Mouse (Mus musculus): ENCODE data around the gene Yes1.
"Not testable (repeated sequence)": the region's sequence is repeated elsewhere in the genome, so short reads cannot be mapped to it uniquely, and the experiment has no call there.

The Yes1 gene

DNA sequence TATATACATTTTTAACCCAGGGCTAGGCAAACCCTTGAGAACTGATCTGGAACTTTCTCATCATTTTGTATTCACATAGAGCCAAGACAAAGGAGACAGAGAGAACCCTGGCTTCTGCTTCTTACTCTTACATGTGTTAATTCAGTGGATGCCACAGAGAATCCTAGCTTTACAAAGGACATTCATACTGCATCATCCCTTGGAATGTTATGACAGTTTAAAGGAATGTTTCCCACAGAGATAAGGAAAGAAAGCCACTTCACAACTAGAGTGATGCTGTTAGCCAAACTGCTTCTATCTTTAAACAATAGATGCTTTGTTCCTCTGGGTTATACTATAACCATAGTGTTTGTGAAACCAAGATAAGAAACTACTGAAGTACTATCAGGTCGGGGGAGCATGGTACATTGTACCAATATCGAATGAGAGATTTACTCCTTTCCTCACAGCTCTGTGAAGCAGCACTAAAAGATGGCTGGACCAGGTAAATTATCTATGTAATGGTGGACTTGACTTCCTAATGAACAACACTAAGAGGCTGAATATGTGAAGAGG is 95.3 kb downstream of the Yes1 start:
- DNase-seq (ENCODE audit: extremely low spot score, low read depth, low spot score), result no peak

DNA sequence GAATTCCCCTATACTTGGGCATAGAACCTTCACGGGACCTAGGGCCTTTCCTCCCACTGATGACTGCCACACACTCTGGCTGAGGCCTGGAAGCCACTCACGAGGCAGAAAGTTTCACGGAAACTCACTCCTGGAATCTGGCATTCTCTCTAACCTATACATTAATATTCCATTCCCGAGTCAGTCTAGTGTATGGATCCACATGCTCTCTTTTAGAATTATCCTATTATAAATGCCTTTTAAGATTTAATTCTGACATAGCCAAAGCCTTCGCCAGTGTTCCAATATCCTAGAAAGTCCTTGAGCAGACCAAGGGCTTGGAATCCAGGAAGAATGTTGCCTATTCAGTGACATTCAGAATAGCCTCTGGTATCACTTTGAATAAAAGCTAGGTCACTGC is 100.5 kb downstream of the Yes1 start:
- no peak for DNase-seq (ENCODE audit: extremely low spot score, low read depth, low spot score)

DNA sequence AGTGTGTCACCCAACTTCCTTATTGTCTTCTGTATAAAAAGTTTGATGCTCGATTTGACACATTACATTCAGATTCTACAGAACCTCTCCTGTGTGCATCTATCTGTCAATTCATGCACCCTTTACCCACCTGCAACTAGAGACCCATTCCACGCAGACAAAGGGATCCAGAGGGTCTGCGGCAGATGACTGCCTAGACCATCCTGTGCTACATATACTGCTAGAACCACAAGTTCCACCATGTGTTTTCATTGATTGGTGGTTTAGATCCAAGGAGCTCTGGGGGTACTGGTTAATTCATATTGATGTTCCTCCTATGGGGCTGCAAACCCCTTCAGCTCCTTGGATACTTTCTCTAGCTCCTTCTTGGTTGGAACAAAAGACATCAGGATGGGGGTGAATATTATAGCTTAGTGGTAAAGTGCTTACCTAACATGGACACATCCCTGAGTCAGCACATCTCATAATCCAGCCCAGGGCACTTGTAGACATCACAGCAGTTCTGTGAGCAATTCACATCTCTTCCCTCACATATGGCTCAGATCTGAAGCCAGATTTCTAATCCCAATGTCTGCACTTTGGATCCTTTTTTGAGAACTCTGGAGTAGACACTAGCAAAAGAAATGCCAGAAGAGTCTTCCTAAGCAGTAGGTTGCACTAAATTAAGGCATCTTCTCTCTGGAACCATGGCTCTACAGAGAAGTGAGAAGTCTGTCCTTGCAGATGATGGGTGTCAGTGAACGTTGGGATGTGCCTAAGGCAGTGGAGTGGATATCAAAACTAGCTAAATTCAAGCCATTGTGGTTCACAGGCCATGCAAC is 101.5 kb downstream of the Yes1 start:
- DNase-seq (ENCODE audit: extremely low spot score, low read depth, low spot score), result no peak

DNA sequence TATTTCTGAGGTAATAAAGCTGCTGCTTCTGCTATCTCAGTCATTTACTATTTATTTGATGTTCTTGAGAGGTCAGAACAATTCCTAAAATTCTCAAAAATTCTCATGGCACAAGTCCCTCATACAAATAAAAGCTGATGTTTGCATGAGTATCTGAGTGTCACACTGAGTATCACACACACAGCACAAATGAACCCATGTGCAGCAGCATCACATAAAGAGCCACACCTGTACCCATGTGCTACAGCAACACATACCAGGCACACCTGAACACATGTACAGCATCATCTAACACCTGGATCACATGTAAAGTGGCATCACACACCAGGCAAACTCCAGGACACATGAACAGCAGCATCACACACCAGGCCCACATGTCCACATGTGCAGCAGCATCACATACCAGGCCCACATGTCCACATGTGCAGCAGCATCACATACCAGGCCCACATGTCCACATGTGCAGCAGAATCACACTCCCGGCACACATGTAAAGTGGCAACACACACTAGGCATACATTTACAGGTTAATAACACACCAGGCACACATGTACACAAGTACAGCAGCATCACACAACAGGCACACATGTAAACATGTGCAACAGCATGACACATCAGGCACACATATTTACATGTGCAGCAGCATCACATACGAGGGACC is 102.2 kb downstream of the Yes1 start:
- DNase-seq (ENCODE audit: extremely low spot score, low read depth, low spot score), result peak; percentile 63

DNA sequence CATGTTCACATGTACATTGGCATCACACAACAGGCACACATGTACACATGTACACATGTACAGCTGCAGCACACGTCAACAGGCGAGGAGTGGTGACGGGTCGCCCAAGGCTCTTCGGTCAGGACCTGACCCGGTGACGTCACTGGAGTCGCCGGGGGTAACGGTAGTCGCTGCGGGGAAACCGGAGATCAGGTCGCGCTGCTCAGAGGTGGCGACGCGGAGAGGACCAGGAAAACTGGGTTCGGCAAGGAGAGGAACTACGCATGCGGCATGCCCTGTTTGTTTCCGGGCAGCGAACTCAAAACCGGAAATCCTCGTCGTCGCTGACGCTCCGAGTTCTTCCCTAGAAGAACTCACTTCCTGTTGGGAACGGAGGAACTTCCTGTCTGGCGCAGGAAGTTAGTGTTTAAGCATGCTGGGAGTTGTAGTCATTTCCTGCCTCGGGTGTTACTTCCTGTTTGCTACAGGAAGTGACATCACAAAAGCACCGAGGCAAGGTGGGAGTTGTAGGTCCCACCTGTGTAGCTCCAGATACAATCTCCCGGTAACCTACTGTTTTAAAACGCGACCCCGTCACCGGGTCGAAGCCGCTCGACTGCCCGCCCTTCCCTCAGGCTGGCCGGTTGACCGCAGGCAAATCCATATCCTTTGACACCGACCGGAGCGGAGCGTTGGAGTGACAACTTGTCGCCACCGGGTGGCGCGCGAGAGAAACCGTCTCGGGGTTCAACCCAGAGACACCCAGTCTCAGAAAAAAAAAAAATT is 102.9 kb downstream of the Yes1 start:
- peak; percentile 98 for DNase-seq (ENCODE audit: extremely low spot score, low read depth, low spot score)

DNA sequence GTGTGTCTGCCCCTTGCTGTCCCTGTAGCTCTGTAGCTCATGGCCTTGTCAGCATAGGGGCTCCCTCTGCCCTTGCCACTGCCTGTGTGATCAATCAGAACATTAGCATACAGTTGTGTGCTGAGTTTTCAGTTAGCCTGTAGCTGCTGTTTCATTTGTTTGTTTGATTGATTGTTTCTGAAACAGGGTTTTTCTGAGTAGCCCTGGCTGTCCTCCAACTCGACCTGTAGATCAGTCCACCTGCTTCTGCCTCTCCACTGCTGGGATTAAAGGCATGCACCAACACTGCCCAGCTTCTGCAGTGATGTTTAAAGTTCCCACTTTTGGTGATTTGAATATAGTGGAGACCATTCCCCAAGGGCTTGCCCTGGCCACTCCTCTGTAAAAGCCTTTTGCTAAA is 106.8 kb downstream of the Yes1 start:
- no peak for DNase-seq (ENCODE audit: extremely low spot score, low read depth, low spot score)

DNA sequence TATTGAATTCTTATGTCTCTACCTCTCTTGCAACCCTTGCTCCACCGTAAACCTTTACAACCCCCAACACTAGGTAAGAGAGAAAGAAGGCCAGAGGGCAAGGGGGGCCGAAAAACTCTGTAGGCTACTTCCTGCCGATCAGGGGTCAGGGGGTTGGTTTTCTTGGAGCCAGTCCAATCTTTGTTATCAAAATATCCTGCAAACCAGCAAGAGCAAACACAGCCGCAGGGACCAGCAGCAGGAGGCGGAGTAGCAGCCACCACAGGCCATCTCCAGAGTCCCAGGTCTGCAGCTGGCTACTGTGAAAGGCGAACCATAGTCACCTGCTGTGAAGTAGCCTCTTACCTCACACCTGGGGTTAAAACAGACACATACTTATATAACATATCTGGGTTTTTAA is 107.9 kb downstream of the Yes1 start:
- DNase-seq (ENCODE audit: extremely low spot score, low read depth, low spot score), result no peak

DNA sequence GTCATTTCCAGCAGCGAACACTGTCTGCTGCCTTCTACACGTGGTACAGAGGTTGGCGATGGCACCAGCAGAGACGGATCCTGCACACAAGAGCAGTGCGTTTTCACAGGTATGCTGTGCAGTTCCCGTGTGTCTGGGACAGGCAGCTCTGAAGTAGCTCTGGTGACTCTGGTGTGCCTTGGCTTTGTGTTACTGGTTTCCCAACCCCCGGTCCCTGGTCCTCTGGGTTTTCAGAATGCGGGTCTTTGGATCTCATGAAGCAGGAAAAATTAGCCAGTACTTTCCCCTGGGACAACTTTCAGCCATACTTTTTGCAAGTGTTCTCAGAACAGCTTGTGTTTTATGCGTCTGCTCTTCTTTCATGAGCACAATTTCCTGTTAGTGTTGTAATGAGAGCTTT is 109.4 kb downstream of the Yes1 start:
- no peak for DNase-seq (ENCODE audit: extremely low spot score, low read depth, low spot score)

DNA sequence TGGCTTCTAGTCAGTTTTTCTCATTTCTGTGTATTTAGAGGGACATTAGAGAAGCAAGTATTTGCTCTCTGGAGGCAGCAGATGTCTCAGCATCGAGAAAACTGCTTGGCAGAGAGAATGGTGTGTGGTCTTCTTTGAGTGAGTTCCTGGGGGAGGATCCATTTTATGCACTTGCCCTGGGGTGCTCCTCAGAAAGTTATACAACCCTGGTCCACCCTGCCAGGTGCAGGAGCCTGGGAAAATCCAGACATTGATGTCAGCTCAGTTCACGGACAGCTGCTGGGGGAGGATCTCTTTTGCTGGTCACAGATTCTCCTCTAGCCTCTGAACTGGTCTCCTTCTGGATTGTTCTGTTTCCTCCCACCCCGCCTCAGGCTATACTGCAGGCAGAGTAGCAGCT is 110.3 kb downstream of the Yes1 start:
- DNase-seq (ENCODE audit: extremely low spot score, low read depth, low spot score), result no peak

DNA sequence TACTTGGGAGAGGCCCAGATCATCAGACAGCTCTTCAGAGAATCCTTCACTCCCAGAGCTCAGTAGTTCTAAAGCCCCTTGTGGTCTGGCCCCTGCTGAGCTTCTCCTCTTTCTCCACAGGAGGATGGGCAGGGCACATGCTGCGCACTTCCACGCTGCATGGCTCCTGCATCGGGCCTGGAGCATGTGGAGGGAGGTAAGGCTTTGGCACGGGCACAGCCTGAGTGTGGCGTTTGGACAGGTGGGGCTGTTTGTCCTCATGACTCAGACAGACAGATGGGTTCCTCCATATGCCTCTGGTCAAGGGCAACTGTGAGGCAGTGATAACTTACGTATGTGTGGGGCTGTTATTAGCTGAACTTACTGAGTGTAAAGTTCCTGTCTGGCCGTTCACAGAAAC is 111.3 kb downstream of the Yes1 start:
- DNase-seq (ENCODE audit: extremely low spot score, low read depth, low spot score), result no peak

DNA sequence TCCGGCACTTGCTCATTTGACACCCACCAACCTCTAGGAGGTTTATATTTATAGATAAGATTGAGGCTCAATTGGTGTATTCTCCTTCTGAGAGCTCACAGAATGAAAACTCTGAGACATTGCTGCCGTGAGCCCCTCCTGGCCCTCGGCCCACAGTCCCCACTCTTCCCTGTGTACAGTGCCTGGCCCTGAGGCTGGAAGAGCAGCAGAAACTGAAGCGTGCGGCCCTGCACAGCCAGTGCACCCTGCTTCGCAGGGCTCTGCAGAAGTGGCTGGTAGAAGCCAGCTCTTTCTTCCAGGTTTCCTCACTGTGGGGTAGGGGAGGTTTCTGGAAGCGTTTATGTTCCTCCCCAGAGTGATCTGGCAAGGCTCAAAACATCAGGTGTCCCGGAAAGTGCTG is 111.7 kb downstream of the Yes1 start:
- not testable (repeated sequence) for DNase-seq (ENCODE audit: extremely low spot score, low read depth, low spot score)

DNA sequence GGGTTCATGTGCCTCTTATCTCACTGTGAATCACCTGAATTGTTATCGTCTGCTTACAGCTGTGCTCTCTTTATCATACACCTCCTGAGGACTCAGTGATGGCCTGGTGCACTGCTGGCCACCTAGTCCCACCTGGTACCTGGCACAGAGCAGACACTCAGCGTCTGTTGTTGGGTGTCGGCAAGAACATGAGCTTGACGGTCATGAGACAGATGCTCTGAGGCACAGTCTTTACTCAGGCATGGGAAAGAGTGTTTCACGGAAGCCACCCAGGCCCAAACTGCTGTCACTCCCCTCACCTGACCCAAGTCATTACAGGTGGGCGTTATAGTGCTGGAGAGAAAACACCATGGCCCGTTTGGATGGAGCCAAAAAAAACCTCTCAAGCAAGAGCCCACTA is 113.0 kb downstream of the Yes1 start:
- DNase-seq (ENCODE audit: extremely low spot score, low read depth, low spot score), result no peak

DNA sequence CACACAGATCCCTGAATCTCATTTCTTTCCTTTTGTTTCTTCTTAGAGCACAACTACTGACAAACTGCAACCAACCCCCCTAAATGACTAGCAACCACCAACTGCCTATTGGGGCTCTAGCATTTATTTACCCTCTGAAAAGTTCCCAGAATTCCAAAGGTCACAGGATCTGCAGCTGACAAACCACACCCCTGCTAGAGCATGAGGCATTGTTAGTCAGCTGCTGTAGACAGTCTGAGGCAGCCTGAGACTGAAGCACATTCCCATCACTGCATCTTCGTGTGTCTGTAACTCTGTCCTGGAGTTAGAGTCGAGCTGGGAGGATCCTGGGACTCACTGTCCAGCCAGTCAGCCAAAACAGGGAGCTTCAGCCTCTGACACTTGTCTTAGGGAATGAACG is 114.4 kb downstream of the Yes1 start:
- not testable (repeated sequence) for DNase-seq (ENCODE audit: extremely low spot score, low read depth, low spot score)

DNA sequence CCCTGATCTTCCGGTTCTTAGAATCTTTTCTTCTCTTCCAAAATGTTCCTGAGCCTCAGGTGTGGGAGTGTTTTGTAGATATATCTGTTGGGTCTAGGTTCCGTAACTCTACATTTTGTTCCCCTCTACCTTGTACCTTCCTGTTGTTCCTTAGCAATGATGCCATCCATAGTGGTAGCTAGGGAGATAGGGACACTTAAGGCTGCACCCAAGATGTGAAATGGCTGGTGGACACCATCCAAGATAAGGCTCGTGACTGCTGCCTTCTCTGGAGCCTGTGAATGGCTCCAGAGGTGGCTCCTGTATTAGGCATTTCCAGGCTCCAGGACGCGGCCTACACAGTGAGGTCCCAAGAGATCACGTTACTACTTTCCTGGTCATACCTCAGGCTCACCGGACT is 117.3 kb downstream of the Yes1 start:
- DNase-seq (ENCODE audit: extremely low spot score, low read depth, low spot score), result no peak

DNA sequence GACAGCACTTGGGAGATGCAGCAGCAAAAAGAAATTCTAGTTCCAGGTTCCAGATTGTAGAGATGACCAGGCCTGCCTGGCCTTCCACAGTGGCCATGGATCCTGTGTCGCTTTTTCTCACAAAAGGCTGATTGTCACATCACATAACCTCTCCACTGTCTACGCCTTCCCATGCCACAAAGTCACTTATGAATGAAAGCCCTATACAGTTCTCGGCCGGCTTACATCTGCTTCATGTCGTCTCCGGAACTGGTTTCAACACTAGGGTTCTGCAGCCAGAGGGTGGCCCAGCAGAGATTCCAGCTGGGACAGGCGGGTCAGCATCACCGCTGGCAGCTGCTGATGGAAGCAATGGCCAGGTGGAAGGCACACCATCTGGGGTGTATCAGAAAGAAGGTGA is 117.9 kb downstream of the Yes1 start:
- DNase-seq (ENCODE audit: extremely low spot score, low read depth, low spot score), result no peak

DNA sequence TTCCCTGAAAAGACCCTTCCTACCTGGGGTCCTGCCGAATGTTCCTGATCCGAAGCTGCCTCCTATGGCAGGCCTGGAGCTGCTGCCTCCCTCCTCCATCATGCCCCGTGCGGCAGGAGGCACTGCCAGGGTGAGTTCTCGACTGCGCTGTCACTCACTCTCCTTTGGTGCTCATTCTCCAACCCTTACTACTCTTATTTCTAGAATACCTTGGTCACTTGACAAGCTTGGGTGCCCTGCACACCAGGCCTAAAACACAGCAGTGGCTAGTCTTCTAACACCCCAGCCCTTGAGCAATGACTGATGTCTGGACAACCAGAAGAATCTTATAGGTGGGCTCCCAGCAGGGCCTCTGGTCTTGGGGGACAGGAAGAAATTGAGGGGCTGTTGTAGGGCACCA is 122.9 kb downstream of the Yes1 start:
- DNase-seq (ENCODE audit: extremely low spot score, low read depth, low spot score), result not testable (repeated sequence)

DNA sequence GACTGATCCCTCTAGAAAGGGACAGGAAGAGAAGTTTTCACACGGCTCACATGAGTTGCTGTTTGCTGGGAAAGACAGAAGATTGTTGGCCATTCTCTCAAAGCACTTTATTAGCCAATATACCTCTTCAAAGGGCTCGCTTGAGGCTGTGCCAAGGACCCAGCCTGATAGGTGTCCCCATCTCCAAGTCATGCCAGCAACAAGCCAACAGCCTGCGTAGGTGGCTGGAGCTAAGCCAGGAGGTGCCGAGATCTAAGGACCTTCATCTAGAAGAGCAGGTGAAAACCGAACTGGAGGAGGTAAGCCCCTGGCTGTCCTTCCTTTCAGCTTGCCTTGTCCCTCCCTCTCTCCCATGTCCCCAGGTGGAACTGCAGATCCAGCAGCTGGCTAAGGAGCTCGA is 124.8 kb downstream of the Yes1 start:
- DNase-seq (ENCODE audit: extremely low spot score, low read depth, low spot score), result no peak
